Mouse (Mus musculus) ES-Bruce4 (cell line): ENCODE measurements around the gene Hdac1.

ENCODE experiments used
- CTCF ChIP-seq: IDR thresholded peaks from one replicate; pipeline ENCODE4 v1.8.1; 2011; ENCODE audit warnings: low read depth, low read length
- POLR2A ChIP-seq: IDR thresholded peaks from one replicate; pipeline ENCODE4 v1.8.1; 2011; ENCODE audit warnings: low read length; ENCODE audit not compliant: insufficient read depth

DNA sequence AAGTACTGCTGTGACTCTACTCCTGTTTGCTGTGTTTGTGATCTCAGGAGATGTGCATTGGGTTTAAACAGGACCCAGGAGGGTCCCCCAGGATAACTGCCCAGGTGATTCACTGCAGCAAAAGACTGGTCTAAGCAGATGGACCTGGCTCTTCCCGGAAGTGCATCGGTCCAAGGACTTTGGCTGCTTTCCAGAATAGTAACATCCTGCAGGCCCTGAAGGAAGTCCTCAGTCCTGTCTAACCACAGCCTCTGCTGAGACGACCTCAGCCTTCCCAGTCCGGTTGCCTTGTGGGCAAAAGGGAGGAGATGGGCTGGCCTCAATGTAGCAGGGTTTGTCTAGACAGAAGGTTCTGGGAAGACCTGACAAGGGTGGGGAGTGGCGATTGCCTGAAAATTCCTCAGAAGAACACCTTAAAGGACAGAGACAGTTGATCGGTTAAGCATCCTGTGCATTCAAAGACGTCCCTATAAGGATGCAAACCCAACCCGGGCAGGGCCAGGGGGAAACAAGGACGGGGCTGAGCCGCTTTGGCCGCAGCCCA lies 39.5 kb downstream of the Hdac1 start:
- TF ChIP-seq CTCF (no peak), POLR2A (no peak)
